Mouse (Mus musculus) CH12.LX (cell line): Measurements from ENCODE around the gene Xrcc6. TPM values are rescaled to one million over a fixed set of nuclear protein-coding genes. Genes with fewer than 3 reads are reported as not detected.

Experiments
- DNase-seq: peaks from one replicate; pipeline ENCODE4 v3.0.0-alpha.2; 2013; ENCODE audit errors: extremely low read depth
- H3K27ac ChIP-seq: 2 replicates; pipeline ENCODE4 v1.5.1; 2012; ENCODE audit warnings: low read depth, mild to moderate bottlenecking, control low read depth, moderate library complexity; ENCODE audit not compliant: insufficient read depth
- H3K27me3 ChIP-seq: replicated peaks from 2 replicates; pipeline ENCODE3; 2012; ENCODE audit warnings: inconsistent platforms
- H3K36me3 ChIP-seq, 2 experiments: replicated peaks in 1 of 2; 2 replicates each; pipeline versions ENCODE3 to v1.6.1; 2012; ENCODE audit warnings: inconsistent platforms in 1 of 2, low read length in 1 of 2, mild to moderate bottlenecking in 1 of 2, mixed read lengths in 1 of 2, moderate library complexity in 1 of 2; ENCODE audit not compliant: control insufficient read depth in 1 of 2, insufficient read depth in 1 of 2
- H3K4me1 ChIP-seq, 2 experiments: 2 replicates each; pipeline ENCODE4 v1.6.1; 2012; ENCODE audit warnings: inconsistent platforms in 1 of 2, moderate library complexity in 1 of 2; ENCODE audit not compliant: insufficient read depth in 2 of 2, control insufficient read depth in 1 of 2
- H3K4me2 ChIP-seq: 2 replicates; pipeline ENCODE4 v1.6.1; 2012; ENCODE audit warnings: low read depth, mild to moderate bottlenecking, control low read depth; ENCODE audit not compliant: poor library complexity, insufficient read depth, severe bottlenecking
- H3K4me3 ChIP-seq, 3 experiments: fragments of 150-350 bp in 1 of 3; sonication (generic) in 1 of 3; replicated peaks in 1 of 3; 2 replicates each; pipeline versions ENCODE3 to v1.5.1; 2011 to 2012; ENCODE audit warnings: low read depth in 2 of 3, low read length in 2 of 3, mild to moderate bottlenecking in 2 of 3, moderate library complexity in 2 of 3, control low read depth in 1 of 3, improper control_type of control experiment in 1 of 3, inconsistent platforms in 1 of 3, mixed read lengths in 1 of 3; ENCODE audit not compliant: poor library complexity in 1 of 3
- H3K79me2 ChIP-seq: replicated peaks from 2 replicates; pipeline ENCODE4 v1.6.1; 2012; ENCODE audit warnings: mild to moderate bottlenecking, moderate library complexity; ENCODE audit not compliant: control insufficient read depth, poor library complexity, insufficient read depth, severe bottlenecking; ENCODE audit errors: extremely low read depth
- H3K9ac ChIP-seq: 2 replicates; pipeline ENCODE4 v1.6.1; 2012; ENCODE audit warnings: low read depth, mild to moderate bottlenecking, control low read depth, moderate library complexity; ENCODE audit not compliant: insufficient read depth
- H3K9me3 ChIP-seq: replicated peaks from 2 replicates; pipeline ENCODE3; 2012; ENCODE audit warnings: low read length, inconsistent platforms, mixed read lengths
- CHD2 ChIP-seq: IDR thresholded peaks from 2 replicates; pipeline ENCODE4 v1.6.1; 2011; ENCODE audit warnings: low read length, improper control_type of control experiment
- CTCF ChIP-seq, 2 experiments: IDR thresholded peaks in 1 of 2; conservative IDR thresholded peaks in 1 of 2; 2 replicates each; pipeline ENCODE4 v1.5.1; 2011 to 2012; ENCODE audit warnings: low read depth in 2 of 2, low read length in 2 of 2, improper control_type of control experiment in 1 of 2, inconsistent platforms in 1 of 2, mild to moderate bottlenecking in 1 of 2, moderate library complexity in 1 of 2
- ELF1 ChIP-seq: IDR thresholded peaks from 2 replicates; pipeline ENCODE4 v1.6.1; 2014; ENCODE audit warnings: low read depth, mild to moderate bottlenecking, inconsistent platforms, low read length, improper control_type of control experiment
- ETS1 ChIP-seq: conservative IDR thresholded peaks from 2 replicates; pipeline ENCODE4 v1.6.1; 2012; ENCODE audit warnings: low read depth, mild to moderate bottlenecking, inconsistent platforms, low read length, improper control_type of control experiment, moderate library complexity
- GABPA ChIP-seq: IDR thresholded peaks from 2 replicates; pipeline ENCODE4 v1.6.1; 2012; ENCODE audit warnings: low read depth, low read length, improper control_type of control experiment, inconsistent platforms; ENCODE audit not compliant: insufficient replicate concordance
- KAT2A ChIP-seq: IDR thresholded peaks from 2 replicates; pipeline ENCODE4 v1.6.1; 2012; ENCODE audit warnings: low read length, improper control_type of control experiment, inconsistent platforms; ENCODE audit not compliant: insufficient replicate concordance
- MAFK ChIP-seq: IDR thresholded peaks from 2 replicates; pipeline ENCODE4 v1.6.1; 2011; ENCODE audit warnings: low read length, improper control_type of control experiment; ENCODE audit not compliant: insufficient replicate concordance
- MEF2A ChIP-seq: IDR thresholded peaks from 2 replicates; pipeline ENCODE4 v1.6.1; 2014; ENCODE audit warnings: low read depth, mild to moderate bottlenecking, inconsistent platforms, low read length, improper control_type of control experiment, borderline replicate concordance
- MYC ChIP-seq: IDR thresholded peaks from 2 replicates; pipeline ENCODE4 v1.6.1; 2011; ENCODE audit warnings: low read depth, mild to moderate bottlenecking, improper control_type of control experiment, low read length
- NRF1 ChIP-seq: IDR thresholded peaks from 2 replicates; pipeline ENCODE4 v1.6.1; 2014; ENCODE audit warnings: low read depth, mild to moderate bottlenecking, inconsistent platforms, low read length, improper control_type of control experiment, moderate library complexity
- SMC3 ChIP-seq: IDR thresholded peaks from 2 replicates; pipeline ENCODE4 v1.6.1; 2011; ENCODE audit warnings: low read depth, low read length, improper control_type of control experiment
- TCF12 ChIP-seq: IDR thresholded peaks from 2 replicates; pipeline ENCODE4 v1.6.1; 2014; ENCODE audit warnings: low read depth, mild to moderate bottlenecking, inconsistent platforms, low read length, improper control_type of control experiment
- UBTF ChIP-seq: IDR thresholded peaks from 2 replicates; pipeline ENCODE4 v1.6.1; 2012; ENCODE audit warnings: low read depth, mild to moderate bottlenecking, inconsistent platforms, low read length, improper control_type of control experiment, moderate library complexity
- USF1 ChIP-seq: IDR thresholded peaks from 2 replicates; pipeline ENCODE4 v1.6.1; 2014; ENCODE audit warnings: low read depth, mild to moderate bottlenecking, inconsistent platforms, low read length, improper control_type of control experiment
- ZC3H11A ChIP-seq: IDR thresholded peaks from 2 replicates; pipeline ENCODE4 v1.6.1; 2012; ENCODE audit warnings: low read depth, mild to moderate bottlenecking, inconsistent platforms, low read length, improper control_type of control experiment
- ZKSCAN1 ChIP-seq: IDR thresholded peaks from 2 replicates; pipeline ENCODE4 v1.6.1; 2012; ENCODE audit warnings: low read depth, inconsistent platforms, low read length, improper control_type of control experiment, borderline replicate concordance
- ZNF384 ChIP-seq: IDR thresholded peaks from 2 replicates; pipeline ENCODE4 v1.6.1; 2012; ENCODE audit warnings: low read depth, low read length, improper control_type of control experiment, inconsistent platforms
- dilution Hi-C: fragments of 300-500 bp; cut with MboI; formaldehyde crosslinking; loops from 2 replicates; pipeline ENCODE4 v1.14.3; 2020; ENCODE audit warnings: low sequenced_read_pairs; ENCODE audit not compliant: extremely low pct_unique_long_range_greater_than_20kb, extremely low pct_ligation_motif_present
- in situ Hi-C: fragments of 300-500 bp; cut with MboI; formaldehyde crosslinking; loops from 3 replicates; pipeline ENCODE4 v1.14.3; 2019; ENCODE audit warnings: low sequenced_read_pairs, low pct_ligation_motif_present, low pct_unique_long_range_greater_than_20kb, mixed read lengths
- polyA plus RNA-seq: library from polyadenylated mRNA; unstranded; fragments of >175 nt; gene quantifications from 2 replicates; pipeline ENCODE4 v1.2.1, GENCODE M21; 2012; ENCODE audit warnings: low read depth; ENCODE audit not compliant: insufficient read length
- total RNA-seq, 2 experiments: library from RNA; depleted of rRNA; stranded (reverse); fragments of 300-350 nt in 1 of 2; fragments of >200 nt in 1 of 2; gene quantifications; 2 replicates each; pipeline ENCODE4 v1.2.3; 2012 to 2014

Gene Xrcc6
- total and polyA plus RNA-seq, 3 experiments, result 67.3 to 83.5 (median 80.8) TPM

- in situ Hi-C loops (no loop called here), dilution Hi-C loops (no loop called here)
- H3K4me1 ChIP-seq, result peaks cover 0 to 41% of the 10 kb centered on the region in 2 experiments; a peak in 2 of 4 replicates
- TF ChIP-seq MEF2A (no peak), ZKSCAN1 (no peak), ZC3H11A (no peak), CHD2 (no peak), KAT2A (no peak), UBTF (no peak), SMC3 (no peak), ELF1 (no peak), MAFK (no peak), NRF1 (no peak), ETS1 (no peak), CTCF (conservative IDR thresholded peaks at IDR 0.05 in 1 of 2, IDR thresholded peaks at IDR 0.05 in 1 of 2; ENCODE audit: low read depth in 2 of 2, low read length in 2 of 2) (no peak), ZNF384 (no peak), MYC (no peak), TCF12 (no peak), USF1 (no peak)
- peaks cover 21% of the 10 kb centered on the region for H3K79me2 ChIP-seq
- H3K4me2 ChIP-seq, result no peak overlapping the region
- peaks cover 26 to 50% of the 10 kb centered on the region in 2 experiments for H3K36me3 ChIP-seq
- no peak overlapping the region for H3K4me3 ChIP-seq
- H3K9ac ChIP-seq, result no peak overlapping the region
- H3K27ac ChIP-seq, result no peak overlapping the region
- H3K27me3 ChIP-seq, result no peaks in the 10 kb centered on the region
- H3K9me3 ChIP-seq, result peaks cover 2% of the 10 kb centered on the region
- no peak for DNase-seq
Observed at GRCm38 (mm10) chr15:82019288-82019687, 31.7 kb downstream of the Xrcc6 start.

- in situ Hi-C loops (no loop called here), dilution Hi-C loops (no loop called here)
- no peak for DNase-seq
- Histone ChIP-seq H3K27ac (no peak overlapping the region), H3K4me2 (no peak overlapping the region), H3K79me2 (no peaks in the 10 kb centered on the region; the same call in 1 of the 2 replicates), H3K9me3 (peaks cover 2% of the 10 kb centered on the region), H3K27me3 (no peaks in the 10 kb centered on the region), H3K4me3 (no peak overlapping the region), H3K4me1 (peaks cover 4 to 41% of the 10 kb centered on the region in 2 experiments), H3K9ac (no peak overlapping the region), H3K36me3 (peaks cover 53 to 80% of the 10 kb centered on the region in 2 experiments)
- TF ChIP-seq GABPA (no peak), ZKSCAN1 (no peak)
Observed at GRCm38 (mm10) chr15:82022535-82023088, 35.0 kb downstream of the Xrcc6 start.
